1 mouse cellular context compared by ENCODE assay signal in the genomic region with DNA sequence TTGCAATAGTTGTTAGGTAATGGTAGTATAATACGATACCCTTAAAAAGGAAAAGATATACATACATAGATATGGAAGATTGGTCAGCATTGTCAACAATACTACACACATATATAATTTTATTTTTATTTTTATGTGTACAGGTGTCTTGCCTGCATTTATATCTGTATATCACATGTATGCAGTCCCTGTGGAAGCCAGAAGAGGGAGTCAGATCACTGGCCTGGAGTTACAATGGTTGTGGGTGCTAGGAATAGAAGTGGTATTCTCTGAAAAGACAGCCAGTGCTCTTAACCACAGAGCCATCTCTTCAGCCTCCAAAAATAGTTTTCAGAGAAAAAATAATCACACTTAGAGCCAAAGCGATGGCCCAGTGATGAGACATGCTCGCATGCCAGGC.
TF ChIP-seq lines count a peak whose summit lies in the region.

No protein-coding gene starts in this region.

TF ChIP-seq in MEL, 35 proteins besides CTCF, POLR2A, EP300 and RAD21 (continued from another document):
- TF ChIP-seq ZNF384 (IDR thresholded peaks at IDR 0.05; ENCODE audit: low read depth, low read length) (no peak), POLR2AphosphoS5 (IDR thresholded peaks at IDR 0.05; ENCODE audit: borderline replicate concordance, low read depth, low read length) (no peak), MAX (IDR thresholded peaks at IDR 0.05; ENCODE audit: low read length) (no peak), CHD1 (IDR thresholded peaks at IDR 0.05; ENCODE audit: low read depth, low read length) (no peak), SMC3 (IDR thresholded peaks at IDR 0.05; ENCODE audit: low read depth, low read length) (0 out of 2 replicates have a peak, but pooled peaks have one; percentile 28), HCFC1 (IDR thresholded peaks at IDR 0.05; ENCODE audit: low read depth, low read length) (no peak)
TF ChIP-seq in MEL: peak in this region for 1.
